Mouse (Mus musculus): Measurements from ENCODE around the gene Plxnc1. TPM values are rescaled to one million over a fixed set of nuclear protein-coding genes. Genes with fewer than 3 reads are reported as not detected.

Plxnc1 gene
- total RNA-seq, 2 experiments from 2014 or later = 37.2 to 47.8 TPM

- intact Hi-C loops (cut with DNase I) = no loop called here
Measured at GRCm38 (mm10) chr10:94799485-94800239, 145.0 kb downstream of the Plxnc1 start.

GRCm38 (mm10) chr10:94798128-94798527, 146.5 kb downstream of the Plxnc1 start:
- no peak for DNase-seq (ENCODE audit: low spot score in 2 of 2)
- intact Hi-C loops (cut with DNase I) = no loop called here

More at GRCm38 (mm10) chr10:94799485-94800239, 145.0 kb downstream of the Plxnc1 start:
- DNase-seq (ENCODE audit: low spot score in 2 of 2) = no peak

GRCm38 (mm10) chr10:94794666-94795244, 149.9 kb downstream of the Plxnc1 start:
- intact Hi-C loops (cut with DNase I) = no loop called here
- DNase-seq (ENCODE audit: low spot score in 2 of 2) = no peak

GRCm38 (mm10) chr10:94793914-94794313, 150.7 kb downstream of the Plxnc1 start:
- intact Hi-C loops (cut with DNase I) = no loop called here
- no peak for DNase-seq (ENCODE audit: low spot score in 2 of 2)

- intact Hi-C loops (cut with DNase I) = no loop called here
- DNase-seq (ENCODE audit: low spot score in 2 of 2) = no peak
Measured at GRCm38 (mm10) chr10:94789205-94789604, 155.4 kb downstream of the Plxnc1 start.

- no peak for DNase-seq (ENCODE audit: low spot score in 2 of 2)
- intact Hi-C loops (cut with DNase I) = no loop called here
Measured at GRCm38 (mm10) chr10:94780618-94781262, 163.9 kb downstream of the Plxnc1 start.

GRCm38 (mm10) chr10:94779319-94779718, 165.3 kb downstream of the Plxnc1 start:
- intact Hi-C loops (cut with DNase I) = no loop called here
- no peak for DNase-seq (ENCODE audit: low spot score in 2 of 2)

GRCm38 (mm10) chr10:94777576-94777975, 167.1 kb downstream of the Plxnc1 start:
- no peak for DNase-seq (ENCODE audit: low spot score in 2 of 2)
- intact Hi-C loops (cut with DNase I) = no loop called here

GRCm38 (mm10) chr10:94771496-94771895, 173.1 kb downstream of the Plxnc1 start:
- DNase-seq (ENCODE audit: low spot score in 2 of 2) = peak; percentile 17 to 29
- intact Hi-C loops (cut with DNase I) = no loop called here

GRCm38 (mm10) chr10:94747011-94747410, 197.6 kb downstream of the Plxnc1 start:
- intact Hi-C loops (cut with DNase I) = no loop called here
- DNase-seq (ENCODE audit: low spot score in 2 of 2) = no peak

- intact Hi-C loops (cut with DNase I) = no loop called here
- no peak for DNase-seq (ENCODE audit: low spot score in 2 of 2)
Measured at GRCm38 (mm10) chr10:94741459-94741858, 203.2 kb downstream of the Plxnc1 start.

Data from left cerebral cortex, postnatal 36 days (tissue).